Mouse (Mus musculus) liver, embryonic 15.5 days (tissue): ENCODE results near the gene Thbs1. TPM values are rescaled to one million over a fixed set of nuclear protein-coding genes. Genes with fewer than 3 reads are reported as not detected.

ENCODE experiments used
- polyA plus RNA-seq: library from polyadenylated mRNA; unstranded; fragments of >200 nt; fragmentation: Nextera tagmentation; extraction: Ambion mirVana; gene quantifications from 2 replicates; pipeline ENCODE4 v1.2.1, GENCODE M21; 2015

The Thbs1 gene
- polyA plus RNA-seq, 1 experiment from 2014 or later, result 26.0 TPM

Other genes with a start within 250 kb of the Thbs1 start
- 0.13 TPM in 1 of 2 replicates, not detected in the other for gene Fsip1, start 145.1 kb downstream of the Thbs1 start, polyA plus RNA-seq